Mouse (Mus musculus): ENCODE measurements around the gene Hcn2.

Hcn2 gene

DNA sequence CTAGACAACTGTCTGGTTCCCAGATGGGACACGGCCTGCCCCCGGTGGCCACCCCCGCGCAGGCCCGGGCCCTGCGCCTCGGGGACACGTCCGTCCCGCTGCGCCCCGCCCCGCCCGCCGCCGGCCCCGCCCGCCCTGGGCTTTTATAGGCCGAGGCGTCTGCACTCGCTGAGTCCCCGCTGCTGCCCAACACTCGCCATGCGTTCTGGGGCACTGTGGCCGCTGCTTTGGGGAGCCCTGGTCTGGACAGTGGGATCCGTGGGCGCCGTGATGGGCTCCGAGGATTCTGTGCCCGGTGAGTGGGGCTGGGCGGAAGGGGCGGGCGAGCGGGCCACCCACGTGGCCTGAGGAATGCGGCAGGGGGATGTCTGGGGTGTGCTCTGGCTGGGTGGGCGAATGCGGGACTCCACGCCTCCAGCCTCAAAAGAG is 60.7 kb downstream of the Hcn2 start, which contains the start of gene Fstl3:
Gene Fstl3, plus strand, starts transcription at position 170 of the 429 bp plus-strand sequence.
- DNase-seq: peak in 1 of 2 experiments; percentile 48

DNA sequence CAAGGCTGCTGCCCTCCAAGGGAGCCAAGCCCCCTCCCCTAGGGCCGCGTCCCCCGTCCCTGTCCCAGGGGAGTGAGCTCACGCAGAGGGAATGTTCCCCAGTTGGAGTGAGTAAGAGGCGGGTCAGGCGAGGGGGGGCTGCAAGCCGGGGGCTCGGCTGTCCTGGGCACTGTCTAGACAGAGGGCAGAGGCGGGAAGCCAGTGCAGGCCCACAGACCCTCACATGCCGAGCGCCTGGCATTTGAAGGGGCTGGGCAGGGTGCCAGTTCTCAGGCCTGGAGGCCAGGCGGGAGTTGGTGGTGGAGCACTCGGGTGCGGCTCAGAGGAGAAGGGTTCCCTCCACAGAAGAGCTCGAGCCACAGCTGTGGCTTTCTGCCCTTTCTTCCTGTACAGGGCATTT is 61.6 kb downstream of the Hcn2 start:
- DNase-seq: peak in 1 of 2 experiments; percentile 64

DNA sequence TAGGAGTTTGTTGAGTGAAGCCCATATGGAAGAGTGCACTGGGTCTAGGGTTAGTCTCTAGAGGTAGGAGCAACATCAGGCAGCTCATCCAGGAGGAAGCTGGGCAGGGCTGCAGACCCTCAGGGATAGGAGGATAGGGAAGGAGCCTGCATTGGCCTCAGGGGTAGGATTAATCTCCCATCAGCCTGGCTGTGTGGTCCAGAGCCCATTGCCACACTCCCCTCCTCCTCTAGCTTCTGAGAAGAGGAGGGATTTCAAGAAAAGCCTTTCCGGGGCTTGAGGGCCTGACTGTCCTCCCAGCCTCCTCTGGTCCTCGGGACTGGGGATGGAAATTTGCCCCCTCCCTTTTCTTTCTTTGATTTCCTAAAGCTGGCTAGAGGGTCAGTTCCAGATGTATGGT is 62.8 kb downstream of the Hcn2 start:
- DNase-seq: no peak

DNA sequence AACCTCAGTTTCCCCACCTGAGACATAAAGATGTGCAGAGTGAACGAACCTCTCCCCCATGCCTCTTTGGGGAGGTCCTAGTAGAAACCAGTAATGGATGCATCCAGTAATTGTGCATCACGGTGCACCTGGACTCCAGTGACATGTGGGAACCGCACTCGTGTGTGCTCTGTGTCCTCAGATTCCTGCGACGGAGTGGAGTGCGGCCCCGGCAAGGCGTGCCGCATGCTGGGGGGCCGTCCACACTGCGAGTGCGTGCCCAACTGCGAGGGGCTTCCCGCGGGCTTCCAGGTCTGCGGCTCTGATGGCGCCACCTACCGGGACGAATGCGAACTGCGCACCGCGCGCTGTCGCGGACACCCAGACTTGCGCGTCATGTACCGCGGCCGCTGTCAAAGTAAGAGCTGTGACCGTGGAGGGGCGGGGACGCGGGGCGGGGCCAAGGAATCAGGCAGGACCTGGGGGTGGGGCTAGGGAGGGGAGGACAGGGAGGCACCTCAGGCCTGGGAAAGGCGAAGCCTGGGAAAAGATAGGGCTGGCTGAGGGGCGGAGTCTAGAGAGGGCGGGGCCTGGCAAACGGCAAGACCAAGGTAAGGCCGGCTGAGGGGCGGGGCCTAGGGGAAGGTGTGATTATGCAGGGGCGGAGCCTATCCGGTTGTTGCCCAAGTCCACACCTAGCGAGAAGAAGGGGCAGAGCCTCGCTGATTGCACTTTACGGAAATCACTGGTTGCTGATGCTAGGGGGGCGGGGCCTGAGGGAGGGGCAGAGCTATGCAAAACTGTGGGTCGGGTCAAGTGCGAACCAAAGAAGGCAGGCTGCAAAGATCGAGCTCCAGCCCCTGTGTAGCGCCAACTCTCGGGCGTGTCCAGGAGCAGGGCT is 63.6 kb downstream of the Hcn2 start:
- peak; percentile 97 to 98 for DNase-seq

DNA sequence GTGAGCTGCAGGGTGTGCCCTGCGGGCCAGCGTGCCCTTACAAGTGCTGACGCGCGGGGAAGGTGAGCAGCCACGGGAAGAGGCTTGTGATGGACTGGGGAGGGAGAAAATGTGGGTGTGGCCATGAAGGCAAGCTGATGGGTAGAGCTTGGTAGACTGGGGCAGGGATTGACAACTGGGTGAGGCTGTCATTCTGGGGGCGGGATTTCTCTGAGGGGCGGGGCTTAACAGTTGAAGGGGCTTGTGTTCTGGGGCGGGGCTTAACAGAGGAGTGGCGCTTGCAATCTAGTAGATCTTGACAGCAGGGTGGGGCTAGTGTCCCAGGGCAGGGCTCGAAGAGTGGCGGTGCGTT is 64.2 kb downstream of the Hcn2 start:
- peak in 1 of 2 experiments; percentile 79 for DNase-seq

DNA sequence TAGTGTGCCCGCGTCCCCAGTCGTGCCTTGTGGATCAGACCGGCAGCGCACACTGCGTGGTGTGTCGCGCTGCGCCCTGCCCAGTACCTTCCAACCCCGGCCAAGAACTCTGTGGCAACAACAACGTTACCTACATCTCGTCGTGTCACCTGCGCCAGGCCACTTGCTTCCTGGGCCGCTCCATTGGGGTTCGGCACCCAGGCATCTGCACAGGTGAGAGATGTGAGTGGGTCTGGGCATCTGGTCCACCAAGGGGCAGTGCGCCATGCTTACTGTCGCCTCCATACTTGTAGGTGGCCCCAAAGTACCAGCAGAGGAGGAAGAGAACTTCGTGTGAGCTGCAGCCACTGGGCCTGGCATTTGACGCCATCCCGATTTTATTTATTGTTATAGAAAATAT is 64.7 kb downstream of the Hcn2 start:
- no peak for DNase-seq

DNA sequence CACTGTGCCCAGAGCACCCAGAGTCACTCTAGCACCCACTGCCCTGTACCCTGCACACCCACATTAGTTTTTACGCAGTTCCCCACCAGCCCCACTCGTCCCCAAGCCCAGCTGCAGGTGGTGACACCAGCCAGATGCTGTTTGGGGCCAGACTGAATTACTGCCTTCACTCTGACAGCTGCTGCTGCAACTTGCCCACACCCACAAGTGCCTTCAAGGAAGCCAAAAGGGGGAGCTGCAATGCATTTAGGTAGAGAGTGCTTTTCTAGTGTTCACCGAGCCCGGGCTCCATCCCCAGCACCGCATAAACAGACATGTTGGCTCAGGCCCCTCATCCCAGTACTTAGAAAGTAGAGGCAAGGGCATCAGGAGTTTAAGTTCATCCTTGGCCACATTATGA is 65.5 kb downstream of the Hcn2 start:
- DNase-seq: no peak

DNA sequence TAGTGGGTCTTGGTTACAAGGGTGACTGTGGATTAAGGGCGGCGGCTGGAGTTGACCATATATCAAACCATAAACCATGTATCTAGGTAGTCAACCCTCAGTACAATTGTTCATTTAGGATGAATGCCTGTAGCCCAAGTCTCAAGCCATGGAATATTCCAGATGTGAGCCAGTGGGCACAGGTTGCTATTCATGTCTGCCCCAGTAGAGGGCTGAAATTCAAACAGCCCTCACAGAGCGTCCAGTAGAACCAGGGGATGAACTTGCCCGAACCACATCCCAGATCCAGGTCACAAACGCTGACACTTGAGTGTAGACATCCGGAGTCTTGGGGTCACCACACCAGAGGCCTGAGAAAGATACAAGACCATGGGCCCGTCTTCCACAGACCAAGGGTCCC is 66.6 kb downstream of the Hcn2 start:
- no peak for DNase-seq

DNA sequence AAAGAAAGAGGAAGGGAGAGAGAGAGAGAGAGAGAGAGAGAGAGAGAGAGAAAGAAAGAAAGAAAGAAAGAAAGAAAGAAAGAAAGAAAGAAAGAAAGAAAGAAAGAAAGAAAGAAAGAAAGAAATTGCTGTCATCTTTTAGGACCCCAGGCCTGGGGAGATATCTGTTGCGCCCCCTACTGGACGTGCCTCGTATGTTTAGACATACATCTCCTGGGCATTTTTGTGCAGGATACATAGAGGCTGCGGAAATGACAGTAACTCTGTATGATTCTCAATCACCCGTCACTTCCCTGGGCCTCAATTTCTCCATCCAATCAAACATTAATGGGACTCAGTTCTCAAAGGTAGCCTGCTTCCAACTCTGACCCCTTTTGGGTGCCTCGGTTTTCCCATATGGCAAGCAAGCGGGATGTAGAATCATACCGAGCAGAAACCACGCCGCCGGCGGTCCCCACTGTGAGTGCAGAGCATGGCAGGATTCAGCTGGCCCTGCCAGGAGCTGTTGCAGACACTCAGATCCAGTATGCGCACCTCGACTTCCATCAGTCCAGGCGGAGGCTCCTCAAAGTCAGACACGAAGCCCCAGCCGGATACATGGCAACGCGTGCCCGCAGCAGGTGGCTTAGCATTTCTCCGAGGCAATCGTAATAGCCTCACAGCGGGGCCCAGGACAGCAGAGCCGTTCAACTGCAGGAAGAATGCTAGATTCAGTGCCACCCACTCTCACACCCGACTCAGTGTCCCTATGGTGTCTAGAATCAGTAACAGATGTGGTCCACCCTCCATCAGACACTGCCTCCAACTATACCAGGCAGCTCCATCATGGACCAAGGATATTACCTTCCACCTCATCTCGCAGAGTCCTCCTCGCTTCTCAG is 67.7 kb downstream of the Hcn2 start:
- DNase-seq: peak in 1 of 2 experiments; percentile 70
